Mouse (Mus musculus): ENCODE data around the gene Arx. TPM values are rescaled to one million over a fixed set of nuclear protein-coding genes. Genes with fewer than 3 reads are reported as not detected.

Gene Arx
- polyA plus RNA-seq, 1 experiment, result not detected

- no peak overlapping the region for H3K27ac ChIP-seq (ENCODE audit: insufficient read depth, low read depth, low read length)
- H3K4me1 ChIP-seq (ENCODE audit: control insufficient read depth, insufficient read depth, low read length), result peaks cover 8% of the 10 kb centered on the region; the same call in 1 of the 2 replicates
- H3K4me3 ChIP-seq (ENCODE audit: insufficient read depth, low read depth, low read length), result no peak overlapping the region
- 29% methylated on average over 7 of the region's 7 CpGs for WGBS
- TF ChIP-seq POLR2A (IDR thresholded peaks at IDR 0.05; ENCODE audit: insufficient read depth, low read depth, low read length) (no peak), CTCF (IDR thresholded peaks at IDR 0.05; ENCODE audit: insufficient read depth, low read depth, low read length) (no peak)
Observed at GRCm38 (mm10) chrX:93301798-93302197, 15.6 kb downstream of the Arx start.

GRCm38 (mm10) chrX:93305780-93306179 is 19.5 kb downstream of the Arx start:
- WGBS, result 92% methylated on average over 7 of the region's 7 CpGs
- Histone ChIP-seq H3K4me1 (ENCODE audit: control insufficient read depth, insufficient read depth, low read length) (no peaks in the 10 kb centered on the region), H3K27ac (ENCODE audit: insufficient read depth, low read depth, low read length) (no peak overlapping the region), H3K4me3 (ENCODE audit: insufficient read depth, low read depth, low read length) (no peak overlapping the region)
- TF ChIP-seq CTCF (IDR thresholded peaks at IDR 0.05; ENCODE audit: insufficient read depth, low read depth, low read length) (no peak), POLR2A (IDR thresholded peaks at IDR 0.05; ENCODE audit: insufficient read depth, low read depth, low read length) (no peak)

GRCm38 (mm10) chrX:93317577-93317976 is 31.3 kb downstream of the Arx start:
- Histone ChIP-seq H3K4me3 (ENCODE audit: insufficient read depth, low read depth, low read length) (no peak overlapping the region), H3K27ac (ENCODE audit: insufficient read depth, low read depth, low read length) (no peak overlapping the region), H3K4me1 (ENCODE audit: control insufficient read depth, insufficient read depth, low read length) (no peaks in the 10 kb centered on the region)
- TF ChIP-seq CTCF (IDR thresholded peaks at IDR 0.05; ENCODE audit: insufficient read depth, low read depth, low read length) (no peak), POLR2A (IDR thresholded peaks at IDR 0.05; ENCODE audit: insufficient read depth, low read depth, low read length) (no peak)
- 33% methylated on average over 4 of the region's 4 CpGs for WGBS

- no peak overlapping the region for H3K27ac ChIP-seq (ENCODE audit: insufficient read depth, low read depth, low read length)
- TF ChIP-seq CTCF (IDR thresholded peaks at IDR 0.05; ENCODE audit: insufficient read depth, low read depth, low read length) (no peak), POLR2A (IDR thresholded peaks at IDR 0.05; ENCODE audit: insufficient read depth, low read depth, low read length) (no peak)
- 76% methylated on average over 2 of the region's 2 CpGs for WGBS
- no peak overlapping the region for H3K4me3 ChIP-seq (ENCODE audit: insufficient read depth, low read depth, low read length)
- H3K4me1 ChIP-seq (ENCODE audit: control insufficient read depth, insufficient read depth, low read length), result no peaks in the 10 kb centered on the region
Observed at GRCm38 (mm10) chrX:93319979-93320378, 33.7 kb downstream of the Arx start.

- no peak overlapping the region for H3K27ac ChIP-seq (ENCODE audit: insufficient read depth, low read depth, low read length)
- 84% methylated on average over 1 of the region's 1 CpGs for WGBS
- no peaks in the 10 kb centered on the region for H3K4me1 ChIP-seq (ENCODE audit: control insufficient read depth, insufficient read depth, low read length)
- TF ChIP-seq CTCF (IDR thresholded peaks at IDR 0.05; ENCODE audit: insufficient read depth, low read depth, low read length) (no peak), POLR2A (IDR thresholded peaks at IDR 0.05; ENCODE audit: insufficient read depth, low read depth, low read length) (no peak)
- H3K4me3 ChIP-seq (ENCODE audit: insufficient read depth, low read depth, low read length), result no peak overlapping the region
Observed at GRCm38 (mm10) chrX:93321336-93321735, 35.1 kb downstream of the Arx start.

All from olfactory bulb, adult 2 months (tissue).